Mouse (Mus musculus): Measurements from ENCODE around the gene Rbpms2. TPM values are rescaled to one million over a fixed set of nuclear protein-coding genes. Genes with fewer than 3 reads are reported as not detected.

The Rbpms2 gene
- total RNA-seq, 2 experiments from 2014 or later = 2.2 to 3.2 TPM

DNA sequence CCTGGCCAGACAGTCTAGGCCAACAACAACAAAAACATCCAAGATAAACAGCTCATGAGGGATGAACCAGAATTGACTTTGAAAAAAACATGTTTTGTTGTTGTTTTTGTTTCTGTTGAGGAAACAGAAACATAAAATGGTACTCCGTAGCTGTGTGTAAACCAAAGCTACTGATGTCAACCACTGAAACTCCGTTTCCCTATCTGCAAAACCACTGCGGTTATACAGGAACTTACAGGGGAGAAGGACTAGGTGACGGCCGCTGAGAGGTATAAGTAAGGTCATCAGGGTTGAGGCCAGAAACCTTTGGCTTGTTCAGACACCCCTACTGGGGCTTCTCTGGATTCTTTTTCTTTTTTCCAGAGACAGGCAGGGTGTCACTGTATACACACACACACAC lies 6.6 kb upstream of the Rbpms2 start:
- H3K4me3 ChIP-seq = no peak overlapping the region

DNA sequence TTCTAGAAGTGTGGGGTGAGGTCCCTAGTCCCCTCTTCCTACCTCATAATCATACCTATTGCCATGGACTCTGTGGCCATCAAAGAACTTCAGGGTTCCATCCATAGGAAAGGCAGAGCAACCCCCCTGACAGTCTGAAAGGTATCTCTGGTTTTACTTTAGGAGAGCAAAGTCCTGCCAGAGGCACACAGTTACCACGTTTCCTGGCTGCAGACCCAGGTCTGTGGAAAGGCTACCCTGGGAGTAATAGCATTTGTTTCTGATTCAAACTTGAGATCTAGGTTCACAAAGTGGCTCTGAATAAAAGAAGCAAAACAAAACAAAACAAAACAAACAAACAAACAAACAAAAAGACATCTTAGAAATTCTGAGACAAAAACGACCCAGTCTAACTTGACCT lies 5.2 kb upstream of the Rbpms2 start:
- DNase-seq (ENCODE audit: extremely low spot score in 1 of 2, low spot score in 2 of 2) = no peak
- no peak overlapping the region for H3K4me3 ChIP-seq
- intact Hi-C loops (cut with DNase I) = no loop called here
- no peak overlapping the region for H3K27ac ChIP-seq
- no peak for TF ChIP-seq CTCF (IDR thresholded peaks at IDR 0.05)

More for the DNA sequence above, 6.6 kb upstream of the Rbpms2 start:
- no peak overlapping the region for H3K27ac ChIP-seq
- TF ChIP-seq CTCF (IDR thresholded peaks at IDR 0.05) = no peak
- no peak for DNase-seq (ENCODE audit: extremely low spot score in 1 of 2, low spot score in 2 of 2)
- intact Hi-C loops (cut with DNase I) = no loop called here

DNA sequence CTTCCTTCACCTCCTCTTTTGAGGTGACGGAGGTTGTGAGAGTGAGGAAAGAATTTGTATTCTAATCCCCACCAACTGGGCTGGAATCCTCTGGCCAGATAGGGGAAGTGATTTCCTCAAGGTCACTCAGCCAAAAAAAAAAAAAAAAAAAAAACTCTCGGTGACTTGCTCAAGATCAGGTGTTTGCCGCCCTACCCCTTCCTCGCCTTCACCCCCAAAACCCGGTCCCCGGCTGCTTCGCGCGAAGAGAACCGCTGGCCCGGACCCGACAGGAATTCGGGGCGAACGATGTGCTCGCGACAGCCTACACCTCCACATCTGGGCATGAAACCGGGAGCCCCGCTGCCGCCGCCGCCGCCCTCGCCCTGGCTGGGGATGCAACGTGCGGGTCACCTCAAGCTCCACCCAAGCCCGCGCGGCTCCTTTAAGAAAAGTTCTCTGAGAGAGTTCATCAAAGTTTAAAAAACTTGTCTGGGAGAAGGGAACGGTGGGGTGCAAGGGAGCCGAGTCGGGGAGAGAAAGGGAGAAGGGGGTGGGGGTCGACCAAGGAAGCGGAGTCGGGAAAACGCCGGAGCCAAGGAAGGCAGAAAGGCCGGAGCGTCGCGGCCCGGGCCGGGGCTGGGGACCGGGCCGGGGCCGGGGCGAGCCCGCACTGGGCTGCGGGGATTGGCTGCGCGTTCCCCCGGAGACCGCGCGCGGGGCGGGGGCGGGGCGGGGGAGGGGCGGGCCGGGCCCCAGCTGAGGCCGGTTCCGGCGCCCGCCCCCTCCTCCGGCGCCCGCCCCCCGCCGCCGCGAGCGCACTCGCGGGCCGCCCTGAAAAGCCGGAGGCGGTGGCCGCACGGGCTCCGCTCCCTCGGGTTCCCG lies 551 bp downstream of the Rbpms2 start:
- no peak for TF ChIP-seq CTCF (IDR thresholded peaks at IDR 0.05)
- peak; percentile 10 to 13 for DNase-seq (ENCODE audit: extremely low spot score in 1 of 2, low spot score in 2 of 2)
- H3K27ac ChIP-seq = no peak overlapping the region; the same call in 1 of the 2 replicates
- intact Hi-C loops (cut with DNase I) = no loop called here
- H3K4me3 ChIP-seq = peak overlapping the region; percentile 52

DNA sequence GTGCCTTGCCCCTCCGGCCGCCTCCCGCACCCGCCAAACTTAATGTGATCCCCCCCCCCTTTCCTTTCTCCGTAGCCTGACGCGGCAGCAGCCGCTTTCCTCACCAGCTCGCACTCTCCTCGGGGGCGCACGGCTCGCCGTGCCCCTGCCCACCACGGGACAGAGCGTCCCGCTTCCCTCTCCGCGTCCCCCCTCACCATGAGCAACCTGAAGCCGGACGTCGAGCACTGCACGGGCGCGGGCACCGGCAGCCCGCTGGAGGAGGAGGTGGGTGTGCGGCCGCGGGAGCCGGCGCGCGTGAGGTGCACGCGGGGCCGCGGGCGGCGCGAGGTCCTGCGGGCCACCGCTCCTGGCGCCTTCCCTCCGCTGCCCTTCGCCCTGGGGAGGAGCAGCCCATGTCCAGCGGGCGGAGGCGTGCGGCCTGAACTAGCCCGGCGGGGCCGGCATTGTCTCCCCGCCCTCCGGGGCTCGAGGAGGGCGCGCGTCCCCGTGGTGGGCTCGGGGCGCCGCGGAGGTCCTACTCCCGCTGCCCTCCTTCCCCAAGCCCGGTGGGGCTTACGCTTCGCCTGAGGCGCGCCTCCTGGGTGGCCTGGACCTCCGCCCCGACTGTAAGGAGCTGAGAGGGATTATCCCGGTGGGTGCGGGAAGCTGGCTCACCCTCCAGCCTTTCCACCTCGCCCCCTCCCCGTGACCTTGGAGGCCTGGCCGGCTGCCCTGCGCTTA lies 1.3 kb downstream of the Rbpms2 start:
- H3K27ac ChIP-seq = no peak overlapping the region
- DNase-seq (ENCODE audit: extremely low spot score in 1 of 2, low spot score in 2 of 2) = peak; percentile 12 to 15
- no peak for TF ChIP-seq CTCF (IDR thresholded peaks at IDR 0.05)
- H3K4me3 ChIP-seq = peak overlapping the region; percentile 52
- intact Hi-C loops (cut with DNase I) = no loop called here

DNA sequence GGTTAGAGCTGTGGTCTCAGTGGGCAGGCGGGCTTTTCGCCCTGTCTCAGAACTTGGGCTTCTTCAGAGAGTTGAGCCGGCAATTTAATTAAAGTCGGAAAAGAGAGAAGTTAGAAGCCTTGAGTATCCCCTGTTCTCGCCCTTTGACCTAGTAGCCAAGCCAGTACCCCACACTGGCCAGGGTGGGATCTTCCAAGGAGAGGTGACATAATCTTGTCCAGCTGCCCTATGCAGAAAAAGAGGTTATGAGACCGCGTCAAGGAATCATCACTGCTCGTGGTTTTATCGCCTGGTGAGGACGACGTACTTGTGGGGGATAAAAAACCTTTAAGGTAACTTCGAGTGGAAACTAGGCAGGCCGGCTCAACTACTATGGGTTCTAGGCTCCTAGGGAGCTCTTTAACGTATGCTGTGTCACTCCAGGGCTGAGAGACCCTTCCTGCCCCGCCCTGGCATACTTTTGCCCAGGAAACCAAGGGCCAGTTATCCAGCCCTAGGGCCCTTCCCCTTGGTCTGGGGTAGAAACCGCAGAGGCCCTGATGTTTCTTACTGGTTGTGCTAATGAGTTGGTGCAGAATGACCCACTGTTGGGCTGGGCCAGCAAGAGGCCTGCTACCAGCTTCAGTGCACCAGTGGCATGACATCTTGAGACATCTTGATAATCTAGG lies 2.0 kb downstream of the Rbpms2 start:
- TF ChIP-seq CTCF (IDR thresholded peaks at IDR 0.05) = no peak
- intact Hi-C loops (cut with DNase I) = no loop called here
- no peak for DNase-seq (ENCODE audit: extremely low spot score in 1 of 2, low spot score in 2 of 2)
- peak overlapping the region; percentile 52 for H3K4me3 ChIP-seq
- no peak overlapping the region for H3K27ac ChIP-seq

DNA sequence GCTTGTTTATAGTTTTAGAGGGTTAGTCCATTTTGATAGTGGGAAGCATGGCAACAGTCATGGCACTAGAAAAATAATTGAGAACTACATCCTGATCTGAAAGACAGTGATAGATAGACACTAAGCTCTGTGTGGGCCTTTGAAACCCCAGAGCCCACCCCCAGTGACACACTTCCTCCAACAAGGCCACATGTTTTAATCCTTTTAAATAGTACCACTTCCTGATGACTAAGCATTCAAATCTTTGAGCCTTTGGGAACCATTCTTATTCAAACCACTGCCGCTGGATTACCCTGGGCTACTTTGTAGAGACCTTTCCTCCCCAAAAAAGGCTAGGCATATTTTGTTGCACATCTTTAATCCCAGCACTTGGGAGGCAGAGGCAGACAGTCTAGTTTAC lies 6.3 kb downstream of the Rbpms2 start:
- intact Hi-C loops (cut with DNase I) = no loop called here
- DNase-seq (ENCODE audit: extremely low spot score in 1 of 2, low spot score in 2 of 2) = no peak
- Histone ChIP-seq H3K4me3 (no peak overlapping the region), H3K27ac (no peak overlapping the region)
- TF ChIP-seq CTCF (IDR thresholded peaks at IDR 0.05) = no peak

DNA sequence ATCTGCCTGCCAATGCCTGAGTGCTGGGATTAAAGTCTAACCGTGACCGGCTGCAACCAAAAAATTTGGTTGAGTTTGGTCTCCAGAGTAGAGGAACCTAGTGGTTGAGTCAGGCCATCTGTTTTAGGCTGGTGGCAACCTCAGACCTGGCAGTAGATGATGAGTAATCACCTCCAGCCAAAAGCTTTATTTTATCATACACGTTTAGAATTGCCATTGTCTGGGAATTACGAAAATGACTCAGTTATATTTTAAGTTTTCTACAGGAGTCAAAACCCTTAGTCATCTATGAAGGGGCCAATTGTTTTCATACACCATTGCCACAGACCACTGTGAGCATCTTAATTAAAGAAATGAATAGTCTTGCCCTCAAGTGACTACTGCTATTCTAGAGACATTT lies 7.5 kb downstream of the Rbpms2 start:
- intact Hi-C loops (cut with DNase I) = no loop called here

DNA sequence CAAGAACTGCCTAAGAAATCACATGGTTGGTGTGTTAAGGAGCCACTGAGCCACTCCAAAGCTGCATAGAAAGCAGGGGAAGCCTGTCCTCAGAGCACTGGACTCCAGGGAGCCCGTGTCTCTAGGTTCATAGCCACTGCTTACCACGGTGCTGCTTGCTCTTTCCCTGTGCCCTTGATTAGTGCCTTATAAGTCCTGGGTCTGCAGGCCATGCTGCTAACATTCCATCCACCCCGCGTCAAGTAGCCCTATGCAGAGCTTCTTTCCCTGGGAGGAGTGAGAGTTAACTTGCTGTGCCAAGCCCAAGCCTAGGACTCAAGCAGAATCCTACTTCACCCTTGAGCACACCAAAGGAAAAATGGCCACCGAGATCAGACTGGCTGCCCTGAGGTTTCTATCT lies 9.6 kb downstream of the Rbpms2 start:
- Histone ChIP-seq H3K4me3 (no peak overlapping the region), H3K27ac (no peak overlapping the region)
- DNase-seq (ENCODE audit: extremely low spot score in 1 of 2, low spot score in 2 of 2) = no peak
- TF ChIP-seq CTCF (IDR thresholded peaks at IDR 0.05) = no peak
- intact Hi-C loops (cut with DNase I) = no loop called here

More for the DNA sequence above, 7.5 kb downstream of the Rbpms2 start:
- no peak for TF ChIP-seq CTCF (IDR thresholded peaks at IDR 0.05)
- no peak for DNase-seq (ENCODE audit: extremely low spot score in 1 of 2, low spot score in 2 of 2)
- Histone ChIP-seq H3K4me3 (no peak overlapping the region), H3K27ac (no peak overlapping the region)

DNA sequence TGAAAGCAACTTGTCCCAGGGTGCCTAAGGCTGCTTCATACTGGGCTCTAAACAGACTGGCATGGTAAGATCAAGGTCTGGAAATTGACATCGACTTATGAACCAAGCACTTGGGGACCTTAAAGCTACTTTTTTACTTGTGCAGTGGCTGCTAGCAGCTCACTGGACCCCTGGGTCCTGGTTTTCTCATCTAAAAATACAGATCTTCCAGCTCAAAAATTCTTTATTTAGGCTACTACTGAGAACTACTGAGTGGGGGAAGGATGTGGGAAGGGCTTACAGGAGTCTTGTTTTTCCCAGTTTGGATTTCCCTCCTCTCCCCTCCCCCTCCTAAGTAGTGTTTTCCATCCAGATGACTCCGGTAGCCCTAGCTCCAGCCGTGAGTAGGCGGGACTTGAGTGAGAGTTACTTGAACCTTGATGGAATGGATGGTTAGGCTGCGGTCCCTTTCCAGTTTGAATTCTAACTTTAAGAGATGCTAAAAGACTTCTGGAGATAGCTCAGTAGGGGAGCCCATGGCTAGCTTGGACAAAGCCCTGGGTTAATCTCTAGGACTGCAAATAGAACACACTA lies 11.5 kb downstream of the Rbpms2 start:
- intact Hi-C loops (cut with DNase I) = no loop called here
- no peak overlapping the region for H3K4me3 ChIP-seq
- DNase-seq (ENCODE audit: extremely low spot score in 1 of 2, low spot score in 2 of 2) = no peak

DNA sequence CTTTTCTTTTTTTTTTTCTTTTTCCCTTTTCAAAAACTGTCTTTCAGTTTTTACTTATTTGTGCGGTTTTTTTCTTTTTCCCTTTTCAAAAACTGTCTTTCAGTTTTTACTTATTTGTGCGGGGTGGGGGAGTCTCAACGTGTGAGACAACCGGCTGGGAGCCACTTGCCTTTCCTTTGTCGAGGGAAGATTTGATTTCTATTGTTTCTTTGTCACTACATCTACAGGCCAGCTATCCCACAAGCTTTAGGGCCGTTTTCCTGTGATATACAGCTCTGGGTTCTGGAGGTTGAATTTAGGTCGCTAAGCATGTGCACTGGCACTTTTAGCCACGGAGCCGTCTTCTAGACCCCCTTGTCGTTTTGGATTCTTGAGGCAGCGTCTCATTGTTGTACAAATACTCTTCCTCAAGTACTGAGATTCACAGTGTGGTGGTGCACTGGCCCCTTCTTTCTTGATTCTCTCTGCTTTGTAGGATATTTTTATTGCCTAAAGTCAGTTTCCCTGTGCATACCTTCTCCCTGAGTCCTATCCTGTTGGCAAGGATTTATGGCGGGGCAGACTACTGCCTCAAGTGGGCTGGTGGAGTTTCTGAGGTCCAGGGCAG lies 12.1 kb downstream of the Rbpms2 start:
- H3K4me3 ChIP-seq = no peak overlapping the region
- H3K27ac ChIP-seq = no peak overlapping the region
- intact Hi-C loops (cut with DNase I) = no loop called here
- no peak for TF ChIP-seq CTCF (IDR thresholded peaks at IDR 0.05)
- no peak for DNase-seq (ENCODE audit: extremely low spot score in 1 of 2, low spot score in 2 of 2)

More for the DNA sequence above, 11.5 kb downstream of the Rbpms2 start:
- TF ChIP-seq CTCF (IDR thresholded peaks at IDR 0.05) = no peak
- no peak overlapping the region for H3K27ac ChIP-seq

DNA sequence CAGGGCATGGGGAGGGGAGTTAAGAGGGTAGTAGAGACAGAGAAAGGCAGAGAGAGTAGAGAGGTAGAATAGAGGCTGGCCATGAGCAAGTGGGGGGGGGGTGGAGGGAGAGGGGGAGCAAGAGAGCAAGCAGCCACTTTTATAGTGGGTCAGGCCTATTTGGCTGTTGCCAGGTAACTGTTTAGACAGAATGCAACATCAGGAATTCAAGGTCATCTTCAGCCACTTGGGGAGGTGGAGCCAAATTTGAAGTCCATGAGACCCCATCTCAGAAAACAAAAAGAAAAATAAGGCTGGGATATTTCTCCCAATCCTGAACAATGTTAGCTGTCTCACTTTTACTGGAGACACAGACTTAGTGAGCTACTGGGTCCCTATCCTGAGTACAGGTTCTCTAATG lies 13.1 kb downstream of the Rbpms2 start:
- no peak overlapping the region for H3K4me3 ChIP-seq
- no peak overlapping the region for H3K27ac ChIP-seq
- TF ChIP-seq CTCF (IDR thresholded peaks at IDR 0.05) = no peak
- DNase-seq (ENCODE audit: extremely low spot score in 1 of 2, low spot score in 2 of 2) = no peak
- intact Hi-C loops (cut with DNase I) = no loop called here

All from left cerebral cortex, adult 2 months (tissue).